Mouse (Mus musculus): ENCODE data around the gene Gli2.

The Gli2 gene

DNA sequence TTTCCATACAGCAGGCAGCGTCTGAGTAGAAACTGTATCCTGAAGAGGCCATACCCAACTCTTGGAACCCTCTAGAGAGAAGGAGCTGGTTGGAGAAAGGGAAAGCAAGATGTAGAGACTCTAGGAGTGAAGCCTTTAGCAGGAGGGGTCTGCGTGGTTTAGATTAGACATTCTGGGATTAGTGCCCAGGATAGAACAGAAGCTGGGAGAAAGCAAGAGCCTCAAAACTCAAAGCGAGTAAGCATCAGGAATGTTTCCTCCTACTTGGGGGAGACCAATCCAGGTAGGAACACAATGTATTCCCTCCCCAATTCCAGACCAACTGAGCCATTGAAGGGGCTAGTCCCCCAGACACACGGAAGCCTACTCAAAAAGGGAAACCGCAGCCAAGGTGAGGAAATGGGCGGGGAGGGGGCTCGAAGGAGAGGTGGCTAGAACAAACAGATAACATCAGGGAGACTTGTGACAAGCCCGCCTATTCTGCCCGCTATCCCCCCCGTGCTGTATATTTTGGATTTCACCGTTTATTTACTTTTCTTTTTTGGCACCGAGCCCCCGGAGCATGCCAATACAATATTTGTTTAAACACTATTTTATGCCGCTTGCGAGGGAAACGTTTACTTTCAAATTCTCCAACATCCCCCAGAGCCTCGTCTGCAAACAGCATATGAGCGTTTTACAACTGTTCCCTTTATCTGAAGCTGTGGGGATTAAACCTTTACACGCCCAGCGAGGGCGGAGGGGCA is 2.1 kb downstream of the Gli2 start:
- no peak for DNase-seq (ENCODE audit: low spot score in 2 of 2)

DNA sequence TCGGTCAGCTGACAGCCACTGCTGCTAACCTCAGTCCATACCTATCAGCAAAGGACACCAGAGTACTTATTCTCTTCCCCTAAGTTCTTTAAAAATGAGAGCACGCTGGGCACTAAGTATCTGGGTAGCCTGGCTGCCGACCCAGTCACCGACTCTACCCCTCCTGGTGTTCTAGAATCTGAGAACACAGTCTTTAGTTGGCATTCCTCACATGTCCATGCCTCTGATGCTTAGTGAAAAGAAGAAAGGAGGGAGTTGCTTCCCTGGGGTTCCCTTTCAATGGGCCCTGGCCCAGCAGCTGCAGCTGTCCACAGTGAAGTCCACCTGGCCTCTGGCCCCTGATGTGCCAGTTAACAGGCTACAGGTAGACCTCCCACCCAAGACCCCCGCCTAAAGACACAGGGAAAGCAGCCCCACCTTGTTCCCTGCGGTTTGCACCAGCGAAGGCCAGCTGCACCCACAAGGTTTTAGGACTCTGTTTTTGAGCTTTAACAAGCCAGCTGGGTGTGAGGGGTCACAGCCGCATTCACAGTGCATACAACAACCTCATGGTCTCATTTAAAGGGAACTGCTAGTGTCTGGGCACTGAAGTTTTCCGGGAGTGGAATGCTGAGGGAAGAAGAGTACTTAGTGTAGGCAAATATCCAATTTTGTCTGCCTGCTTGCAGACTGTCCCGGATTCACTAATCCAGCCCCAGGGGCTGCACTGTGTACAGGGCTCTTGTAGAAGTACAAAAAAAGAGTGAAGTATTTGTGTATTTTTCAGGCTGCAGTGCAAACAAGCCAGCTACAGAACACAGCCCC is 3.4 kb downstream of the Gli2 start:
- DNase-seq (ENCODE audit: low spot score in 2 of 2): no peak

DNA sequence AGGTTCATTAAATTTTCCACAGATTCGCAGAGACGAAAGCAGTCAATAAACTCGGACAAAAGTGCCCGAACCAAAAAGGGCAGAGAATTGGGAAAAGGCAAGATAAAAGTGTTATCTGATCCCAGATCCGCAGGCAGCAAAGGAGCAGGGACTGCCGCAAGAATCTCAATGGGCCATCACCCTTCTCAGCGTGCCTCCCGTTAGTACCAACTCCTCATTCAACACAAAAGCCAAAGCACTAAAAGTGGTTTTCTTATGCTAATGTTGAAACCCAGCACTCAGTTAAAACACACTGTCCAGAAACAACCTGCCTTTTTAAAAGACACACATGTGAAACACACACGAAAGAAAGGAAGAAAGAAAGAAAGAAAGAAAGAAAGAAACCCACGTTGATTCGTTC is 4.4 kb downstream of the Gli2 start:
- DNase-seq (ENCODE audit: low spot score in 2 of 2): no peak

DNA sequence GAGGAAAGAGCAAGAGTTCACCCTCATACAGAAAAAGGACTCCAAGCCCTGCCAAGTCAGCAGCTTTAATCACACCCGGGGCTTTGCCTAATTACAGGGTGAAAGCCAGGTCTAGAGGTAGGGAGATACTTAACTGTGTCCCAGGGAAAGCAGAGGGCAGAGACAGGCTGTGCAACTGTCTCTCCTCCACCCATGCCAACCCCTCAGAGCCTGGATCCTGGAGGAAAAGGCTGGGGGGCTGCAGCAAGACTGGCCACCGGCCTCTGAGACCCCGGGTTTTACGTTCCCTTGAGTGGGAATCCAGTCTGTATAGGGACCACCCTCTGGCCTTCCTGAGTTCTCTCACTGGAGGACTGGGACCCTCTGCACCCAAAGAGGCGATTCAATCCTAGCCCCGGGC is 4.9 kb downstream of the Gli2 start:
- DNase-seq (ENCODE audit: low spot score in 2 of 2): no peak

DNA sequence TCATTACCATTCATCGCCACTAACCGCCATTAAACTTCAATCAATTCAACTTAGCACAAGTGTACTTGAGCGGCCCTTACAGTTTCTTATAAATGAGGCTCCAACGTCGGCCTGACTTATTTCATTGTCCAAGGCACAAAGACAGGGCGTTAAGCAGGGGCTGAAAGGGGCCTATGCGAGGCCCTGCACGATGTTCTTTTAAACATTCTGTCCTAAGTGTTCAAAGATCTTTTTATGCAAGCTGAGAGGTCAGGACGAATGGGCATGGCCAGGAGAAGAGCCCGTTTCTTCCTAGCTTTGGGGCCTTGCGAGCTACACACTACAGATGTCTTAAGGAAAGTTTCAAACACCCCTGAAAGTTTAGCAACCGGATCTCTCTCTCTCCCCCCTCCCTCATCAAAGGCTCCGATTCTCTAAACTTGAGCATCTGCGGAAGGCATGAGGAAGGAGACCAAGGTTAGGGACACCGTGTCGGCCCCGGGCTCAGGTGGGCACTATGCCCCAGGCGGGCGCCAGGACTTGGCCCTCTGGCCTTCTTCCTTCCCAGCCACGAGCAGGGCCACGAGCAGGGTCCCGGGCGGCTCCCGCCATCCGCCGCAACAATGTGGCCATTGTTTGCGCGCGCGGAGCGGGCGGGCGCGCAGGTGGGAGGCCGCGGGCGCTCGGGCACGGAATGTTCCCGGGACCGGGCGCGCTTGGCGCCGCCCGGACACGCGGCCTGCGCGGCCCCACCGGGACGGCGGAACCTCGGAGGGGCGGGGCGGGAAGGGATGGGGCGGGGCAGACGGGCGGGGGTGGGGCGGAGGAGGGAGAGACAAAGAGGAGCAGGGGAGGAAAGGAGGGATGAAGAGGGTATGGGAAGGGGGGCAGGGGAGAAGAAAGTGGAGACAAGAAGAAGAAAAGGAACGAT is 5.7 kb downstream of the Gli2 start:
- no peak for DNase-seq (ENCODE audit: low spot score in 2 of 2)

DNA sequence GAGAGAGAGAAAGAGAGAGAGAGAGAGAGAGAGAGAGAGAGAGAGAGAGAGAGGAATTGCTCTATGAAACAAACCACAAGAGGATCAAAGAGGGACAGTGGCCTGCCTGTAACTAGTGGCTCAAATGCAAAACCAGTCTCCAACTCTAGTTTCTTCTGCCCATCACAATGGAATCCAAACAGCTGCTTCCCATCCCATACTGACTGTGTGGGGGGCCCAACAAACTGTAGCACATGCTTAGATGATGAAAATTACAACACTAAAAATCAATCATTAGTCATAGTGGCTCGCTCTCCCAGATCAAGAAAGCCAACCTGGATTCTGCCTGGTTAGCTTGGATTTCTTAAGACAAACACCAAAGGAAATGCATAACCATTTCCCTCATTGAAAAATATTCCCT is 15.0 kb downstream of the Gli2 start:
- DNase-seq (ENCODE audit: low spot score in 2 of 2): no peak

DNA sequence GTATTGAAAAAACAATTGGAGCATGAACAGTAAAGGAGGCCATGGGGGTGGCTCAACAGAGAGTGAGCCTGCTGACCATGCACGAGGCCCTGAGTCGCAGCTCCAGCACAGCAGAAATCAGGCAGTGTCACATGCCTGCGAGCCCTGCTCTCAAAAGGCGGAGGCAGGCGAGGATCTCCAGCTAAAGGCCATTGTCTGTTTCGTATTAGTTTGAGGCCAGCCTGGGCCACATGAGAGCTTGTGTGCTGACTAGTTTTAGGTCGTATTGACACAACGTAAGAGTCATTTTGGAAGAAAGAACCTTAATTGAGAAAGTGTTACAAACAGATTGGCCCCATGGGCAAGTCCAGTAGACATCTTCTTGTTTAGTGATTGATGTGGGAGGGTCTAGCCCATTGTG is 17.5 kb downstream of the Gli2 start:
- no peak for DNase-seq (ENCODE audit: low spot score in 2 of 2)

DNA sequence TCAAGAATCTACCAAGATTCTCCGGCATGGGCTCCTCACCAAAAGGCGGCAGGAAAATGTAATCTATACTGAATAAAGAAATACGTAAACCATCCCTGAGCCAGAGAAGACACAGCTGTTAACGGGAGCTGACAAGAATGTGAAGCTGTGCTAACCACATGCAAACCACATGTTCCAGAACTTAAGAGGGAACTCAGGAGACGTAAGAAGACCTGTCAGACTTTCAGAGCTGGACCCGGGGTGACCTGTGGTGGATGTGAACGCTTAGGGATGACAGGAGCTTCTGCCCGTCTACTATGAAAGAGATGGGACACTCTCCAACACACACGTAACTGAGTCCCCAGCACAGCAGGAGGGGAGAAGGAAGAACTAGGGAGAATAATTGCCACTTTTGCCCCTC is 18.1 kb downstream of the Gli2 start:
- no peak for DNase-seq (ENCODE audit: low spot score in 2 of 2)

DNA sequence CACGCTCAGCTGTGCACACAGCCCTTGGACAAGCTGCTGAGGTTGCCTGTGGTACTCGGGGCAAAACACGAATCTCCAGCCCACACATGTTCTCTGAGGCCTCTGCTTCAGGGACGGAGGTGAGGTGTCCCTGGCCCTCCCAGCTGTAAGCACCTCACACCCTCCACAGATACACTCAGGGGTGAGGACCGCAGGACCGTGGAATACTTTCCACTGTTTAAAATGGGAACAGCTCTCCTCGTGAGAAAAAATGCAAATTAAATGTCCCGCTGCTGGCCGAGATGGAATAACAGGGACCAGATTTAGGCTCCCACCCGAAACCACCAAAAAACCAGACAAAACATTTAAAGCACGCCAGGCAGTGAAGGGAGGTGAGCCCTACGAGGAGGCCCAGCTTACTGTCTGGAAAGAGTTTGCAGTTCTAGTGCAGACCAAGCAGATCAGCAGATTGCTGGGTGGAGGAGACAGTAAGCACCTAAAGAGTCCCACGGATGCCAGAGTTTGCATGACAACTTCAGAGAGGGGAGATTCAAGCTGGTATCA is 19.2 kb downstream of the Gli2 start:
- DNase-seq (ENCODE audit: low spot score in 2 of 2): no peak

DNA sequence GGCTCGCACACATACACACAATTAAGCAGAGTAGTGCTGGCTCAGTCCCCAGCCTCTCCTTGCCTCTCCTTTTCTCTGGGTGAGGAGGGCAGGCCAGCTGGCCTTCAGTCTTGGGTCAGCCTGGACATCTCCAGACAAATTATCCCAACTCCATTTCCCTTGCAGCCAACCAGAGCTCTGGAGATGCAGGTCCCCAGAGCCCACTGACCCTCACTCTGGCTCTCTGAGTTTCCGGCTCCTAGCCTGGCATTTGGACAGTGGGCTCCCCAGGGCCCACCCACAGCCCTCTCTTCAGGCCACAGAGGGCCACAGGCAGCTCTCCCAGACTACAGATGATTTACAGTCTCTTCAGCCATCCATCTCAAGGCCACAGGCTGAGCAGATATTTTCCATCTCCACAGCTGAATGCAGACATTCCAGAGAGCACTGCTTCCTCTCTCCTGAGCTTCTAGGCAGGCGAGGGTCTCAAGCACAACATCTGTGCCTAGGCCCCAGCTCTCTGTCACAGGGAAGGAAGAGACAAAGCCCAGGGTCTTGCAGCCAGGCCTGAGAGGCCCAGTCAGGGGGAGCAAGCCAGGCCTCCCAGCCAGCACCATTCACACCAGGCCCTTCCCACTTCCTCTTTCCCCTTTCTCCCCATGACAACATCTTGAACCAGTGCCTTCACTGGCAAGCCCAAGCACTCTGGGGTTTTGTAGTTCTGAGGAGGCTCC is 19.8 kb downstream of the Gli2 start:
- no peak for DNase-seq (ENCODE audit: low spot score in 2 of 2)

DNA sequence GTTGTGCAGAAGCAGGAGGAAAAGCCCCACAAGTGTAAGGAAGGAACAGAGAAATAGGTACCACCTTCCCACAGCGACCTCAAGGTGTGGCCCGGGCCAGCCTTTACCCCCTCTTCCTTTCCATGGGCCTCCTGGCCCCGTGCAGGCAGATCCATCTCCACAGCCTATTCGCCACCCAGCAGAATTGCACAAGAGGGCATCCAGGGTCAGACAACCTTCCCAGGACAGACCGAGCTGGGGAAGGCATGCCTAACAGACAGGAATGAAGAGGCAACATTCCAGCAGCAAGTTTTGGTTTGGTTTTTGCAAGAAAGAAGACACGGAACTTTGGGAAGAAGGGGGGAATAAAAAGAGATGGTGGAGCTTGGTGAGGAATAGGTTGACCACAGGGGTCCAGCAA is 22.2 kb downstream of the Gli2 start:
- no peak for DNase-seq (ENCODE audit: low spot score in 2 of 2)

DNA sequence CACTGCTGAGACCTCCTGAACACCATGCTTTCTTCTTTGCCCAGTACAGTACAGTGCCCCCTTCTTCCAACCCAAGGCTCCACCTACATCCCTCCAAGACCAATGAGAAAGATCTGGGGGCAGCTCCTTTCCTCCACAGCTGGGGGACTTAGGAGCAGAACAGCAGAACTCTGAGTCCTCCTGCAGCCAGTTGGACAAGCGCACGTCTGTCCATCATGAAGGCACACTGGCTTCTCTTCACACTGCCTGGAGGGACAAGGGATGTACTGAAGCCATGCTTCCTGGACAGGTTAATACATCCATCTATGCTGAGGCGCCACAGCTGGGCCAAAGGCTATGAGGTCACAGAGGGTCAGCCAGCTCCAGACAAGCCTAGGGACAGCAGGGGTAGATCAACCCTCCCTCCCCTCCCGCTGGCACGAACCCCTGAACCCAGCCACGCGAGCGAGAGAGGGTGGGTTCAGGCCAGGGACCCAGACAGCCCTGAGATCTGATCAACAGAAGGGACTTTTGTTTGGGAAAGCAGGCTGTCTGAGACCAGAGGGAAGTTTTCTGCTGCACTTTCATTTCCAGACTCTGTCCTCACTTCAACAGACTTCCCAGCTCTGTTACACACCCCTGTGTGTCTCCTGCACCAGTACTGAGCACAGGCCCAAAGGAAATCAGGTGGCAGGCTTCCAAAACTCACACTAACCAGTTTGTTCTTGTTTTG is 27.6 kb downstream of the Gli2 start:
- DNase-seq (ENCODE audit: low spot score in 2 of 2): no peak

DNA sequence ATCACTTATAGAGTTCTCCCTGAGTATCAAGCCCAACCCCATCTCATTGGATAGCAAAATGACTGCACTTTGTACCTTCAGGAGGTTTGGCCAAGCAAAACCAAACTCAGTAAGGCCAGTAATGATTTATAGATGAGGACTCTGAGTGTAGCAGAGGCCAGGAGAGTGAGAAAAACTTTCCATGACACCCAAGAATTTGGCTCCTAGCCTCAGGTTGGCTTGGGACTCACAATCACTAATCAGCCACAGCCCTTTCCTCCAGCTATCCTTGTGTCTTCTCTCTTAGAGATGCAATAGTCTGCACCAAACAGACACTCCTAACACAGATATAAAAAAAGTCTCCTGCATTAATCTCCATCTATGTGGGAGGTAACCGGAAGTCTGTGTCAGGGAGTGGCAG is 31.1 kb downstream of the Gli2 start:
- DNase-seq (ENCODE audit: low spot score in 2 of 2): no peak

DNA sequence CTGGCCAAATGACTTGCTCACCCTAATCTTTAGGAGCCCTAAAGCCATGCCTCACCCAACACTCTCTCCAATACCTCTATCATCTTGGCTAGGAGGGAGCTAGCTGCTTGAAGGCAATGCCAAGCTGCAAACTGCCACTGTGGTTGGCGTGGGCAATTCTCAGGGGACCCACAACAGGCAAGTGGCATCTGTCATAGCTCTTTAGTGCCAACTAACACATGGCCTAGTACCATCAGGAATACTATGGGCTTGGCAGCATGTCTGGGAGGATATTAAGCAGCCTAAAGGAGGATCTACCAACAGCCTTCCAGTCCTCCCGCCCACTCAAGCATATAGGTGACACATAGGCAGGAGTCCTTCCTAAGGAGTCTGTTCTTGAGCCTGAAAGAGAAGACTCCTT is 33.3 kb downstream of the Gli2 start:
- DNase-seq (ENCODE audit: low spot score in 2 of 2): no peak

DNA sequence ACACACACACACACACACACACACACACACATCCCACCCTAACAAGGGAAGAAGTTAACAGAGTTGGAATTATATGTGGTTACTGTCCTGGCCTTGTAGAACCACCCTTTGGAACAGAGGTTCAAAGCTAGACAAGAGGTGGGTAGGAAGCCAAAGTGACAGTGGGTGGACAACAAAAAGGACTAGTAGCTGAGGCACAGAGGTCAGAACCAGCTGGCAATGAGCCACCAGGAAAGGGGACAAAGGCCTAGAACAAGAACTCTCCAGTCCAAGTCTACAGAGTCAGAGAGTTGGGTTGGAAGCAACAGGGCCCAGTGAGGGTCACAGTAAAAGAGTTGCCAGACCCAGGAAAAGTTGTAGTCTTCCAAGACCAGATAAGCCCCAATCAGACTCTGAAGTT is 34.4 kb downstream of the Gli2 start:
- DNase-seq (ENCODE audit: low spot score in 2 of 2): no peak

DNA sequence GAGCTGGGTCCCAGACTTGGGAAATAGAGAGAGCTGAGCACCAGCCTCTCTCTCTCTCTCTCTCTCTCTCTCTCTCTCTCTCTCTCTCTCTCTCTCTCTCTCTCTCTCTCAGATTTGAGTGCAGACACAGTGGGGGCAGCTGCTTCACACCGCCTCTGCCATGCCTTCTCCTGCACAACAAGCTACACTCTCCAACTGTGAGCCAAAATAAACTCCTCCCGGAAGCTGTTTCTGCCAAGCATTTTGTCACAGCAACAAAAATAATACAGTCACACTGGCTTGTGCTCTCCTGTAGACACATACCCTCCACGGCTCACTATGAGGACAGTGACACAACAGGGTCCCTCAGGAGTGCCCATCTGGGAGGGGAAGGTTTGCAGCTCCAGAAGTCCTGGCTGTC is 36.6 kb downstream of the Gli2 start:
- no peak for DNase-seq (ENCODE audit: low spot score in 2 of 2)

DNA sequence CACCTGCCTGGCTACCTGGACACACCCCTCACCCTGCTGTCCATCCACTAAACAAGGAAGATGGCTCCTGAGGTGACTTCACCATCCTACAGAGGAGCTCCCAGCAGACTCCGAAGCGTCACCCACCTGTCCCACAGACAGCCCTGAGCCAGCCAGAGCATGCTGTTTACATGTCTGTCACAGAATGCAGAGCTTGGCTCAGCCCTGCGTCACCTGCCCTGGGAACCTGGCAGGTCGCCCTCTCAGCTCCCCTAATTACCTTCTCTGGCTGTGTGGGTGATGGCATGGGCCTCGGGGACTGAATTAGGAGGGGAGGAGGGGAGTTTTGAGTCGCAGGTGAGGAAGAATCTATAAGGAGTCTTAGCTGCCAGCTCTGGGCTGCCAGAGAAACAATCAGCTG is 38.3 kb downstream of the Gli2 start:
- DNase-seq (ENCODE audit: low spot score in 2 of 2): no peak

DNA sequence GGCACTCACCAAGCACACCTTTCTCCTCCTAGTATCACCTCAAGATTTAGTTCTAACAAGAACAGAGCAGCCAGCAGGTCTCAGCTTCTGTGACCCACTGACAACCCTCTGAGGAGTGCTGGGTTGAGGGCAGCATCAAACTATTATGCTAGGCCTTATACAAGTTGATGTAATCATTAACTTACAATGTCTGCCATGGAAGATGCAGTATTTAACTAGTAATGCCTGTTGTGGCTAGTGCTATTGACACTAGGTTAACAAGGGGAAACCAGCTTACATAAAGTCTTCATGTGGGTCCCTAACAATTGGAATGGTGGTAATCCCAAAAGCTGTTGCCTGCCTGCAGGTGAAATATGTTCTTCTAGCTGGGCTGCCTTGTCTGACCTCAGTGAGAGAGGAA is 44.5 kb downstream of the Gli2 start:
- DNase-seq (ENCODE audit: low spot score in 2 of 2): no peak

DNA sequence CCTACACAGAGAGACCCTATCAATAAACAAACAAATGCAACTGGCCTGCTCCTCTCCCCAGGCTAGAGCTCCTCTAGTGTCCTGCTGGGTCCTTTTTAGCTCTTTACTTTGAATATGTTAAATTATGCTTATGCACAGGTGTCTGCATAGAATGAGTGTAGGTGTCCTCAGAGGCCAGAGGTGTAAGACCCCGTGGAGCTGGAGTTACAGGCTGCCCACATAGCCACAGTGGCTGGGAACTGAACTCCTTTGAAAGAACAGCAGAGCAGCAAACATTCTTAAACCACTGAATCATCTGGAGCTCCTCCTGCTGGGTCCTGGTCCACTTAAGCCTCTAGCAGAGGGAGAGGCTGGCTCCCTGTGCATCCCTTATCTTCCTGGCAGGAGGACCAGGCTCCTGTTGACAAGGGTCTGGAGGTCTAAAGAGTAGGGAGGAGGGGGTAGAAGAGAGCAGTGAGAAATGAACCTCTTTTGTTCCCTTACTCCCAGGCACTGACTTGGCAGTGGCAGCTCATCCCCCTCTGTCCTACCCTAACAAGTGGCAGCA is 49.5 kb downstream of the Gli2 start:
- no peak for DNase-seq (ENCODE audit: low spot score in 2 of 2)

DNA sequence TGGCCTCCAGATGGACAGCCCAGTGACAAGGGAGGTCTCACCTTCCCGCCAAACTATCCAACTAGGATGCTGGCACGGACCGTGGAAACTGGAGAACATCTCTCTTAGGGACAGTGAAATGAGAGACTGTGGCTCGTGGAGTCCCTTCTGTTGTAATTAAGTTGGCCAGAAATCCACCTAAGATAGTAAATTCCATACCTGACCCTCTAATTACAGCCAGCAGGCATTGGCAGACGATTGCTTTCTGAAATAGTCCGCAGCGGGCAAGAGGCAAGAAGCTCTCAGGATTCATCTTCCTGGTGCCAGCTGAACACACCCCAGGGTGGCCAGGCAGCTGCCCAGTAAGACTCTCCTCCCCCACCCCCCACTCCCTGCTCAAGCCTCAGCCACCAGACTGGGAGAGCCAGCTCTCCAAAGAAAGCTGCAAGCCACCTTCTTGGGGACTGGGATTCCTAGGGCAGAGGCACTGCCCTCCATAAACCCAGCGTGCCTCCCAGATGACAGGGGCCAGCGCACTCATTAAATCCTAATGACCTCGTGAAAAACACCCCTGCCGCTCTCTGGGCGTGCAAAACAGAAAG is 51.9 kb downstream of the Gli2 start:
- DNase-seq (ENCODE audit: low spot score in 2 of 2): no peak
